Mouse (Mus musculus) T-helper 2 cell (primary cell): ENCODE data around the gene Large2.

ENCODE experiments used
- in situ Hi-C: fragments of 300-600 bp; cut with MboI, MseI; formaldehyde crosslinking; loops from one replicate; pipeline ENCODE4 v1.15.1; 2025; ENCODE audit warnings: high pct_unique_total_duplicates

The Large2 gene

DNA sequence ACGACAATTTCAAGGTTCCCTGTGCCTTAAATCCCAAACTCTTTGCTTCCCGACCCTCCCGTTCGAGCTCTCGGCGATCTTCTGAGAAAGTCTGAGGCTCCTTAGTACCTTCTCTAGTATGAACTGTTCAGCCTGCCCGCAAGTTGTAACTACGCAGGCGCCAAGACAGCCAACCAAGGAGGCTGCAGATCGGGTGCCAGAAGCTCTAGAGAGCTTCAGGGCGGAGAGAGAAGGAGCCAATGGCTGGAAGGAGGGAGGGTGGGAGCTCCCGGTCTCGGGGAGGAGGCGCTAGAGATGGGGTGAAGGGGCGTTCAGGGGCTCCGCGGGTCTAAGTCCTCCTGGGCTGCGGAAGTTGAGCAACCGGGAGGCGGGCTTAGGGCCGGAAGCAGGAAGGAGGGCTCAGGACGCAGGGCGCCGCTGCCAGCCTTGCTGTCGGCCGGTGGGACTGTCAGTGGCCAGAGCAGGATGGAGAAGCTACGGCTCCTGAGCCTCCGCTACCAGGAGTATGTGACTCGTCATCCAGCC lies 492 bp upstream of the Large2 start:
- in situ Hi-C loops: loop anchor here (5.0 kb wide), 1 partner anchor 62 kb away; no protein-coding TSS in a partner anchor

GRCm38 (mm10) chr2:92373437-92373813 lies 1.2 kb downstream of the Large2 start:
- in situ Hi-C loops: no loop called here

GRCm38 (mm10) chr2:92372767-92373436 lies 1.8 kb downstream of the Large2 start:
- in situ Hi-C loops: no loop called here

DNA sequence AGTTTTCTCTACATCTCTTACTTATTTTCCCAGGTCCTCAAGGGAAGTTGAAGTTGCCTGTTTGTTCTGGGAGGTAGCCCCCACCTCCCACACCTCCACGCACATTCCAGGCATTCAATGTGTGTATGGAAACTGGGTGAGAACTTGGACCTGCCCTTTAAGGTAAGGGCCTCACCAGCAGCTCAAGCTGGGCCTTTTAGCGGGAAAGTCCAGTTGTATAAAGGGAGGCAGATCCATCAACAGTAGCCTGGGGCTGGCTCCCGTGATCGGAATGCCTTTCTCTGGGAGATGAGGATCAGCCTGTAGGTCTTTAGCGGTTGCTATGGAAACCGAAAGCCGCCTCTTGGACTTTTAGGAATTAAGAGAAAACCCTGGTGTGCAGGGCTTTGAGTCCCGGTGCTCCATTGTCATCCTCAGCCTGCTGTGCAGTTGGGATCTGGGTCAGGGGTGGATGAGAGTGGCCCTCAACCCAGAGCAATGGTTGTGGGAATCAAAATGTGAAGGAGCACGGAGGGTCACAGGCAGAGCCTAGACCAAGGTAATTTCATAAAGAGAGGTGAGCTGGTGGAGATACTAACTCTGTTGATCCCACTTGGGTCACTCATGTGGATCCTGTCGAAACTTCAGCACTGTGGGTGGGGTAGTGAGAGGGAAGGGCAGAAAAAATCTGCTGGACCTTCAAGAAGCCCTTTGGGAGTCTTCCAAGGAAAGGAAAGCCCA lies 2.5 kb downstream of the Large2 start:
- in situ Hi-C loops: no loop called here

DNA sequence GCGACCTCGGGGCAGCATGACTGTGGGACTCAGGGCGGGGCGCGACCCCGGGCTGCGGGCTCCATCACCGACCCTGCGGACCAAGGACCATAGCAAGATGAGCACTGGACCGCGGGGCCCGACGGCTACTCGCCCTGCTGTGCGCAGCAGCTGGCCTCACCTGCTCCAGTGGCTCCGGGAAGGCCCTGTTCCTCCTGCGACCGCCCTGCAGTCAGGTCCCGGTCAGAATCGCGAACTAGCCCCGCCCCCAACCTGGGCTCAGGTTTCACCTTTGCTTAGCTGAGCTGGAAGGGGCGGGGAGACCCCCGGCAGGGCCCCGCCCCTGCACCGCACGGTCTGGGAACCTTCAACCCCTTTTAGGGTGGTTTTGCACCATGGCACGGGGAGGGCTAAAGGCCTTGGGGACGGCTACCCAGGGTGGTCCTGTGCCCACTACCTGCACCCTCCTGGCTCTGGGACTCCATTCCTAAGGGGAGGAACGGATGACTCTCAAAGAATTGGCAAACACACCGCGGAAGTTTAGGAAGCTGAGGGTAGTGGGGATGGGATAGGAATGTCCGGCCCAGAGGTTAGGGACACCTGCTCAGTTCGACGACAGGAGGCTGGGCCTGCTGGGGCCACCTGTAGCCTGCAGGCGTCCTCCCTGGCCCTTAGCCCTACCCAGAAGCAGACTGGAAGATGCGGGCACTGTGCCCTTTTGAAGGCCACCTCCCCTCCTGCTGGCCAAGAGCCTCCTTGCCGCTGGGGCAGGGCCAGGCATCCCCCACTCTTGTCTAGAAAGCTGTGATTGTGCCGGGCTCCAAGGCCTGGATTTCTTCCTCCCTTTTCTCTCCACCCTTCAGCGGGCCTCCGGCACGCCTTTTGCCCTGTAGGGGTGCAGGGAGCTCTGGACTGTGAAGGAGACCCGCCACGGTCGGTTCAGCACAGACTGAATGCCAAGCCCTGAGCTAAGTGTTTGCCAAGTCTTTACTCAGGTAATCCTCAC lies 3.6 kb downstream of the Large2 start:
- in situ Hi-C loops: no loop called here

DNA sequence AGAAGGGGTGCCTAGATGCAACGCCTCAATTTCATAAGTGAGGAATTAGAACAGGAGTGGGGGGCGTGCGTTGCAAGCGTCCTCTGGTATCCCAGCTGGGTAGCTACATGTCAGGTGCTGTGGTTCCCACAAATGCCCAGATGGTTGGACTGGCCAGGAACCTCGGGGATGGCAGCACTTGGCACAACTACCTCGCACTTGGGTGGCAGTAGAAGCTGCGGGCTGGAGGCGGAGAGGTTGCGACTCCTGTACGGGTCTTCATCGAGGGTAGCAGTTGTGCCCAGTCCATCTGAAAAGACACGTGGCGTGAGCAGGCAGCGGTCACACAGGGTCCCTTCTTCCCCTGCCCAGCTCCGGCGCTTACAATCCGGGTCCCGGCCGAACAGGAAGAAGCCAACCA lies 4.3 kb downstream of the Large2 start:
- in situ Hi-C loops: no loop called here

- in situ Hi-C loops: no loop called here
Measured at GRCm38 (mm10) chr2:92367383-92368029, 7.2 kb downstream of the Large2 start.

GRCm38 (mm10) chr2:92365568-92365967 lies 9.1 kb downstream of the Large2 start:
- in situ Hi-C loops: no loop called here

- in situ Hi-C loops: no loop called here
Measured at GRCm38 (mm10) chr2:92364086-92364485, 10.6 kb downstream of the Large2 start.

DNA sequence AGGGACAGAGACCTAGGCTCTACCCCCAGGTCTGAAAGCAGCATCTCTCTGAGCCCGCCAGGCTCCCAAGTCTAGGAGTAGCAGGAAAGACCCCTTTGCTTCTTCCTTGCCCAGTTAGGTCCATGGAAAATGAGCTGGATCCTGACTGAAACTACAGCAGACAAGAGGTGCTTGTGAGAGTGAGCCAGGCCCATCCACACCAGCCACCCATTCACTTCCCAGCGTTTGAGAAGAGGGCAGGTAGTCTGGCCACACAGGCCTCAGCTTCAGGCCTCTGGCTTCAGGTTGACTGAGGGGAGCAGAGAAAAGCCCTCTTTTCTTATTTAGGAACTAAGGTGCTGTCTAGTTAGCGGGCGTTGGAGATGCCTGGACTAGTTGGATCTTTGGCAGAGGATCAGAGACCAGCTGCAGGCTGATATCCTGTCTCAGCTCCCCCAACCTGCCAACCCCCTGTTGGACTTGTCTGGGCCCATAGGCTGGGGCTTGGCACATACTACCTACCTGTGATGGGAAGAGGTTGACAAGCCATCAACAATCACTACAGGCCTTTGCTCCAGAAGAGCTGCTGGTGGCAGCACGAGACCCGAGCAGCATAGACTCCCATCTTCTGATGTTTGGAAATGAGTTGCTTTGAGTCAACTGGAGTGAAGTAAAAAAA lies 12.0 kb downstream of the Large2 start:
- in situ Hi-C loops: no loop called here

DNA sequence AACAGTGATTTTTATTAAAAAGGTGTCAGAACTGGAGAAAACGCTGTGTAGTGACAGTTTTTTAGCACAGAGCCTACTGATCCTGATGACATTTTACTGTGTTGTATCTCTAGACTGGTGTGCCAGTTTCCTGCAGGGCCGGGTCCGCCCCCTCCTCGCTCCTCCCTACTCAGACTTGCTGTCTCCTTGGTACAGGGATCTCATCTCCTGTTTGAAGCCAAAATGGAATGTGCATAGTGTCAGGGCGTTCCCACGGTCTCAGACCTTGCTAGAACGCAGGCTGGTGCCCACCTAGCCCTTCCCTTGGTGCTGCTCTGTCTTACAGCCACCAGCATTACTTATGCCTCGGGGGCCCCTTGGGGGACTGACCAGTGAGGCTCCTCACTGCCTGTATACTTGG lies 12.9 kb downstream of the Large2 start:
- in situ Hi-C loops: no loop called here

- in situ Hi-C loops: no loop called here
Measured at GRCm38 (mm10) chr2:92360893-92361292, 13.8 kb downstream of the Large2 start.

- in situ Hi-C loops: no loop called here
Measured at GRCm38 (mm10) chr2:92360186-92360823, 14.4 kb downstream of the Large2 start.

GRCm38 (mm10) chr2:92359301-92359700 lies 15.4 kb downstream of the Large2 start:
- in situ Hi-C loops: no loop called here

DNA sequence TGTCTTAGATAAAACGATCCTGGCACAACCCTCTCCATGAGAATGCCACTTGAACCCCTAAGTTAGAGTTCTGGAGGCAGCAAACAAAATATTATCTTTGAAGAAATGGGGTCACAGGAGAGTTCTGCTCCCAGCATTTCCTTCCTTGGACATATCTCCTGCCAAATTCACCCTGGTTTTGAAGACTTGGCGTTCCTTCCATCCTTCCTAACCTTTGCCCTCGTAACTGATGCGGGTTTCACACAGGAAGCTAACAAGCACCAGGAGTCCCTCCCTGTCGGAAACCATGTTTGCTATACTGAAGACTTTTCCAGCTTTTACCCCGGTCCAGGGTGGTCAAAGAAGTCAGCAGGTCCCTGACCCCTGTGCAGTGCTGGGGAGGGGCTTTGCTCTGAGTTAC lies 20.4 kb downstream of the Large2 start:
- in situ Hi-C loops: no loop called here

- in situ Hi-C loops: no loop called here
Measured at GRCm38 (mm10) chr2:92353402-92353801, 21.3 kb downstream of the Large2 start.

- in situ Hi-C loops: no loop called here
Measured at GRCm38 (mm10) chr2:92350686-92351085, 24.0 kb downstream of the Large2 start.

- in situ Hi-C loops: no loop called here
Measured at GRCm38 (mm10) chr2:92349589-92350425, 24.9 kb downstream of the Large2 start.

GRCm38 (mm10) chr2:92347191-92347590 lies 27.5 kb downstream of the Large2 start:
- in situ Hi-C loops: no loop called here
